16 mouse cellular contexts compared by ENCODE assay signal in the genomic region with DNA sequence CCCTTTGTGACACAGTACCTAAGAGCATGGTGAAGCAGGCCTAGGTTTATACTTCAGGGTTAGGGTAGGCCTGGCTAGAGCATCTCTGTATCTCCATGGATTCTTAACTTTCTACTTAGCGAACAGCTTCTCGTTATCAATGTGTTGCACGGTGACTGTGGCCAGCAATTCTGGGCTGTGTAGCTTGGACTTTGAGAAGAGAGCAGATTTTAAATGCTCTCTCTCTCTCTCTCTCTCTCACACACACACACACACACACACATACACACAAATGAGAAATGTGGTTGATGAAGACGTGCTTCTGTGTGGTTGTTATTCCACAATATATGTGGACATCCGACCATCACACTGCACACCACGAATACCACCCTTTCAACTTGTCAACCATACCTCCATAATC.
A peak's percentile ranks its signal among the peaks of the same experiment; 100 is the strongest.
DNase-seq lines count a peak whose midpoint lies in the region; ATAC-seq and TF ChIP-seq lines count a peak whose summit lies in the region.
"Had no signal": no experiment of that assay in that cellular context is flagged by ENCODE, and none has a peak within 500 bp of the region (broad histone marks: within the 10 kb centered on the region; RNA-seq: fewer than 3 reads in every experiment).

No protein-coding gene starts in this region.

- H3K27ac ChIP-seq in forebrain, embryonic 10.5 days, result peak overlapping the region; percentile 84
- H3K27ac ChIP-seq in forebrain, postnatal 0 days (ENCODE audit: low read depth, low read length), result no peak overlapping the region
- H3K27ac ChIP-seq in midbrain, embryonic 10.5 days (replicated peaks), result peak overlapping the region; percentile 74
- no peak overlapping the region for H3K27ac ChIP-seq in midbrain, embryonic 16.5 days (ENCODE audit: low read length)
- peak overlapping the region; percentile 61 for H3K27ac ChIP-seq in embryonic facial prominence, embryonic 10.5 days (replicated peaks)
- H3K27ac ChIP-seq: hindbrain, embryonic 15.5 days had no signal

- H3K4me2 ChIP-seq in forebrain, postnatal 0 days (ENCODE audit: low read depth), result no peak overlapping the region
- H3K4me2 ChIP-seq in midbrain, embryonic 16.5 days (ENCODE audit: low read length), result no peak overlapping the region
- H3K4me2 ChIP-seq: heart, embryonic 12.5 days; hindbrain, embryonic 15.5 days had no signal

- no peak for ATAC-seq in forebrain, postnatal 0 days
- no peak for ATAC-seq in midbrain, embryonic 16.5 days

- no peak overlapping the region for H3K9ac ChIP-seq in forebrain, postnatal 0 days
- H3K9ac ChIP-seq in midbrain, embryonic 16.5 days (ENCODE audit: low read depth, low read length), result no peak overlapping the region
- H3K9ac ChIP-seq: heart, embryonic 12.5 days; hindbrain, embryonic 15.5 days had no signal

- peaks cover 31% of the 10 kb centered on the region for H3K4me1 ChIP-seq in forebrain, embryonic 10.5 days
- H3K4me1 ChIP-seq in forebrain, postnatal 0 days (ENCODE audit: insufficient read depth), result peaks cover 5% of the 10 kb centered on the region; the same call in 1 of the 2 replicates
- H3K4me1 ChIP-seq in midbrain, embryonic 10.5 days, result peaks cover 25% of the 10 kb centered on the region
- peaks cover 6% of the 10 kb centered on the region for H3K4me1 ChIP-seq in midbrain, embryonic 16.5 days (ENCODE audit: control insufficient read depth, insufficient read depth, low read length)
- H3K4me1 ChIP-seq in embryonic facial prominence, embryonic 10.5 days, result peaks cover 16% of the 10 kb centered on the region
- H3K4me1 ChIP-seq: heart, embryonic 12.5 days had no signal

- peaks cover 58% of the 10 kb centered on the region for H3K27me3 ChIP-seq in forebrain, embryonic 10.5 days (ENCODE audit: poor library complexity, severe bottlenecking)
- no peaks in the 10 kb centered on the region for H3K27me3 ChIP-seq in forebrain, postnatal 0 days (ENCODE audit: insufficient read depth, low read length)
- peaks cover 84% of the 10 kb centered on the region for H3K27me3 ChIP-seq in midbrain, embryonic 10.5 days (ENCODE audit: low read depth, poor library complexity, severe bottlenecking)
- peaks cover 4% of the 10 kb centered on the region; the same call in 1 of the 2 replicates for H3K27me3 ChIP-seq in midbrain, embryonic 16.5 days (ENCODE audit: control insufficient read depth, insufficient read depth, low read depth, low read length)
- peaks cover 60% of the 10 kb centered on the region for H3K27me3 ChIP-seq in embryonic facial prominence, embryonic 10.5 days (replicated peaks; ENCODE audit: low read depth, poor library complexity, severe bottlenecking)

- 67% methylated on average over 6 of the region's 6 CpGs for WGBS in forebrain, embryonic 10.5 days
- 29% methylated on average over 6 of the region's 6 CpGs for WGBS in forebrain, postnatal 0 days
- WGBS in midbrain, embryonic 10.5 days, result 76% methylated on average over 6 of the region's 6 CpGs
- 41% methylated on average over 6 of the region's 6 CpGs for WGBS in midbrain, embryonic 16.5 days
- WGBS in embryonic facial prominence, embryonic 10.5 days, result 68% methylated on average over 6 of the region's 6 CpGs

- no peak for TF ChIP-seq CTCF in forebrain, postnatal 0 days (IDR thresholded peaks at IDR 0.05; ENCODE audit: low read depth)

- DNase-seq in forebrain, embryonic 10.5 days (ENCODE audit: extremely low spot score, low spot score), result no peak
- DNase-seq in forebrain, postnatal 0 days, result no peak
- DNase-seq in heart, adult 11 months, result peak; percentile 3
- no peak for DNase-seq in heart, postnatal 4 days
- no peak for DNase-seq in midbrain, embryonic 10.5 days (ENCODE audit: low spot score)
- no peak for DNase-seq in embryonic facial prominence, embryonic 10.5 days (ENCODE audit: low spot score)
- no peak for DNase-seq in spleen, adult 12 weeks (ENCODE audit: low spot score)
- DNase-seq: adrenal gland, postnatal 10 days; cerebellum, adult 11 months; cerebellum, adult 8-10 months; cerebellum, postnatal 14 days; gastrocnemius, postnatal 14 days; kidney, adult 11 months had no signal

- no peaks in the 10 kb centered on the region for H3K9me3 ChIP-seq in forebrain, embryonic 10.5 days
- H3K9me3 ChIP-seq in forebrain, postnatal 0 days (ENCODE audit: low read length), result no peaks in the 10 kb centered on the region
- H3K9me3 ChIP-seq in midbrain, embryonic 10.5 days (replicated peaks), result no peaks in the 10 kb centered on the region
- no peaks in the 10 kb centered on the region for H3K9me3 ChIP-seq in midbrain, embryonic 16.5 days (replicated peaks; ENCODE audit: control insufficient read depth, low read length, poor library complexity, severe bottlenecking)
- no peaks in the 10 kb centered on the region for H3K9me3 ChIP-seq in embryonic facial prominence, embryonic 10.5 days
- H3K9me3 ChIP-seq: heart, embryonic 12.5 days; hindbrain, embryonic 15.5 days had no signal

- no peaks in the 10 kb centered on the region for H3K36me3 ChIP-seq in forebrain, embryonic 10.5 days (replicated peaks)
- H3K36me3 ChIP-seq in forebrain, postnatal 0 days (ENCODE audit: insufficient read depth), result no peaks in the 10 kb centered on the region
- no peaks in the 10 kb centered on the region for H3K36me3 ChIP-seq in midbrain, embryonic 10.5 days
- no peaks in the 10 kb centered on the region for H3K36me3 ChIP-seq in midbrain, embryonic 16.5 days (ENCODE audit: control insufficient read depth, insufficient read depth, low read length)
- H3K36me3 ChIP-seq in embryonic facial prominence, embryonic 10.5 days (replicated peaks), result no peaks in the 10 kb centered on the region
- H3K36me3 ChIP-seq: heart, embryonic 12.5 days; hindbrain, embryonic 15.5 days had no signal

- H3K4me3 ChIP-seq in forebrain, embryonic 10.5 days, result no peak overlapping the region
- H3K4me3 ChIP-seq in forebrain, postnatal 0 days (ENCODE audit: low read depth, low read length), result no peak overlapping the region
- no peak overlapping the region for H3K4me3 ChIP-seq in midbrain, embryonic 10.5 days
- H3K4me3 ChIP-seq in midbrain, embryonic 16.5 days (ENCODE audit: low read depth, low read length), result no peak overlapping the region
- no peak overlapping the region for H3K4me3 ChIP-seq in embryonic facial prominence, embryonic 10.5 days
- H3K4me3 ChIP-seq: heart, embryonic 12.5 days; hindbrain, embryonic 15.5 days had no signal

Comparison
In these comparisons a context has a peak if more than half of its experiments do, and no peak if none do; other contexts are left out.
1. H3K27ac ChIP-seq: peak in forebrain, embryonic 10.5 days (single experiment), midbrain, embryonic 10.5 days (single experiment) and embryonic facial prominence, embryonic 10.5 days (single experiment); none in forebrain, postnatal 0 days (single experiment) and midbrain, embryonic 16.5 days (single experiment).